42 mouse cellular contexts compared by ENCODE assay signal in the genomic region with DNA sequence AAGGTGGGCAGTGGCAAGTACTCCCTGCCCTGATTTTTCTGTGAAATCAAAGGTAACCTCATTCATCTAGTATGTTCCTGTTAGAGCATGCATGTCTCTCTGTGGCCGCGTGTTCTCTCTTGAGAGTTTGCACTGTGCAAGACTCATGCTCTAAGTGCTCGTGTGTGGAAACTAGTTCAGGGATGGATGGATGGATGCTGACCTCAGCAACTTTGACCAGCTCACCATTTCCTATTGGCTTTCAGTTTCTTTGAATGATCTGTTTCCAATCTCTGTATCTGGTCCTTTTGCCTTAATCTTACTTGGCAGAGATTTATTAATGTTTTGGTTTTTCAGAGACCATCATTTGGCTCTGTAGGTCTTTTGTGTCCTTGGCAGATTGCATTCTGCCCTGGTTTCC. TPM values are rescaled to one million over a fixed set of nuclear protein-coding genes. Genes with fewer than 3 reads are reported as not detected.
"Had no signal": no experiment of that assay in that cellular context is flagged by ENCODE, and none has a peak within 500 bp of the region (broad histone marks: within the 10 kb centered on the region; RNA-seq: fewer than 3 reads in every experiment).

No protein-coding gene starts in this region.

- H3K9me3 ChIP-seq: heart, embryonic 10.5 days; heart, embryonic 13.5 days; heart, embryonic 15.5 days; hindbrain, embryonic 10.5 days; hindbrain, embryonic 12.5 days; hindbrain, embryonic 15.5 days; intestine, embryonic 15.5 days; kidney, embryonic 15.5 days had no signal

- ATAC-seq: hindbrain, embryonic 16.5 days; inflammation-experienced regulatory T-cells, adult 6 months; intestine, postnatal 0 days had no signal

- H3K27ac ChIP-seq: heart, embryonic 10.5 days; heart, embryonic 13.5 days; heart, embryonic 15.5 days; hindbrain, embryonic 10.5 days; hindbrain, embryonic 12.5 days; hindbrain, embryonic 14.5 days; hindbrain, embryonic 15.5 days; intestine, embryonic 15.5 days; kidney, embryonic 15.5 days; kidney, postnatal 0 days; left cerebral cortex, adult 2 months had no signal

- H3K27me3 ChIP-seq: heart, embryonic 13.5 days; heart, embryonic 15.5 days; hindbrain, embryonic 12.5 days; hindbrain, embryonic 15.5 days; intestine, embryonic 15.5 days; kidney, embryonic 15.5 days had no signal

- H3K9ac ChIP-seq: heart, embryonic 13.5 days; heart, embryonic 15.5 days; hindbrain, embryonic 12.5 days; hindbrain, embryonic 14.5 days; hindbrain, embryonic 15.5 days; intestine, embryonic 15.5 days; kidney, embryonic 15.5 days had no signal

- H3K4me2 ChIP-seq: heart, embryonic 11.5 days; heart, embryonic 13.5 days; heart, embryonic 15.5 days; hindbrain, embryonic 12.5 days; hindbrain, embryonic 14.5 days; hindbrain, embryonic 15.5 days; intestine, embryonic 15.5 days; kidney, embryonic 15.5 days had no signal

- H3K4me3 ChIP-seq: heart, embryonic 10.5 days; heart, embryonic 13.5 days; heart, embryonic 15.5 days; hindbrain, embryonic 10.5 days; hindbrain, embryonic 12.5 days; hindbrain, embryonic 15.5 days; intestine, embryonic 15.5 days; kidney, embryonic 15.5 days; layer of hippocampus, adult 2 months; left cerebral cortex, adult 2 months had no signal

- DNase-seq: heart, postnatal 10 days; heart, postnatal 14 days; heart, postnatal 36 days; heart, postnatal 4 days; kidney, adult 11 months; kidney, adult 18-20 months; kidney, adult 2 months; kidney, adult 8-10 months; kidney, adult 9 months; kidney, postnatal 10 days; kidney, postnatal 14 days; kidney, postnatal 25 days; kidney, postnatal 36 days; kidney, postnatal 4 days; layer of hippocampus, adult 9-11 months; layer of hippocampus, postnatal 36 days had no signal

RNA-seq across cellular contexts. Expression of gene Gm49325, which starts 23.2 kb away (rescaled TPM):
- total RNA-seq: hematopoietic stem cell, adult 5-6 weeks had no signal
- polyA plus RNA-seq: heart, embryonic 11.5 days; heart, embryonic 13.5 days; heart, embryonic 14.5 days; hindbrain, embryonic 11.5 days; hindbrain, embryonic 16.5 days; intestine, embryonic 16.5 days; kidney, adult 2 months; large intestine, adult 2 months had no signal

RNA-seq across cellular contexts. Expression of gene Tspear, which starts 57.2 kb away (rescaled TPM):
- total RNA-seq: heart, postnatal 10 days; heart, postnatal 25 days; heart, postnatal 36 days; heart, postnatal 4 days; layer of hippocampus, adult 2 months; layer of hippocampus, adult 8-10 months; layer of hippocampus, postnatal 10 days; layer of hippocampus, postnatal 25 days; layer of hippocampus, postnatal 36 days had no signal
- polyA plus RNA-seq: heart, embryonic 11.5 days; heart, embryonic 15.5 days; heart, postnatal 0 days had no signal
